Mouse (Mus musculus): Measurements from ENCODE around the gene Spg20. TPM values are rescaled to one million over a fixed set of nuclear protein-coding genes. Genes with fewer than 3 reads are reported as not detected.

Spg20 gene
- total RNA-seq, 2 experiments from 2014 or later, result 14.5 to 15.1 TPM

GRCm38 (mm10) chr3:55096655-55097005 is 15.3 kb upstream of the Spg20 start:
- no peak for DNase-seq
- intact Hi-C loops (cut with DNase I), result no loop called here

GRCm38 (mm10) chr3:55097186-55097585 is 14.7 kb upstream of the Spg20 start:
- peak; percentile 19 for DNase-seq
- intact Hi-C loops (cut with DNase I), result no loop called here

GRCm38 (mm10) chr3:55098014-55098413 is 13.9 kb upstream of the Spg20 start:
- DNase-seq, result peak; percentile 68
- intact Hi-C loops (cut with DNase I), result no loop called here

DNA sequence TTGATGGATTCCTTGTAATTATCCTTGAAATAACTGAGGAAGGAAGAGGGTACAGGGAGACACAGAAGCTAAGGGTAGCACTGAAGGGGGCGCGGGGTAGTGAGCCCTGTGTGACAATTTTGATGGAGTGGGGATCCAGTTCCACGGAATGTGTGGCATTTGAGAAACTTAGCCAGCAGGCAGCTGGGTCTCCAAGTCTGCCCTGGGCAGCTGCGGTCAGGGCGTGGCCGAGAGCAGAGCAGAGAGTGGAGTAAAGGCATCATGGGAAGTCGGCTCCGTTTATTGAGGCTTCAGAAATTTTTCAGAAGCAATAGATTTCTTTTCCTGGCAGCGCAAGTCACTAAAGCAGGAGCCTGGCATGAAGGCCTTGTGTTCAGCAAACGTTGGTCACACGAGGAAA is 12.9 kb upstream of the Spg20 start:
- intact Hi-C loops (cut with DNase I), result no loop called here

GRCm38 (mm10) chr3:55101092-55101491 is 10.8 kb upstream of the Spg20 start:
- DNase-seq, result no peak
- intact Hi-C loops (cut with DNase I), result no loop called here

More for the DNA sequence above, 12.9 kb upstream of the Spg20 start:
- DNase-seq, result no peak

GRCm38 (mm10) chr3:55105372-55106023 is 6.4 kb upstream of the Spg20 start:
- intact Hi-C loops (cut with DNase I), result no loop called here
- no peak for DNase-seq

- intact Hi-C loops (cut with DNase I), result no loop called here
- DNase-seq, result no peak
Observed at GRCm38 (mm10) chr3:55106051-55106450, 5.9 kb upstream of the Spg20 start.

GRCm38 (mm10) chr3:55109097-55109496 is 2.8 kb upstream of the Spg20 start:
- DNase-seq, result no peak
- intact Hi-C loops (cut with DNase I), result no loop called here

- no peak for DNase-seq
- intact Hi-C loops (cut with DNase I), result no loop called here
Observed at GRCm38 (mm10) chr3:55112710-55113415, 955 bp downstream of the Spg20 start.

GRCm38 (mm10) chr3:55114313-55115065 is 2.6 kb downstream of the Spg20 start:
- DNase-seq, result peak; percentile 10
- intact Hi-C loops (cut with DNase I), result no loop called here

GRCm38 (mm10) chr3:55115071-55115470 is 3.2 kb downstream of the Spg20 start:
- intact Hi-C loops (cut with DNase I), result no loop called here
- DNase-seq, result no peak

- no peak for DNase-seq
- intact Hi-C loops (cut with DNase I), result no loop called here
Observed at GRCm38 (mm10) chr3:55115989-55116388, 4.1 kb downstream of the Spg20 start.

DNA sequence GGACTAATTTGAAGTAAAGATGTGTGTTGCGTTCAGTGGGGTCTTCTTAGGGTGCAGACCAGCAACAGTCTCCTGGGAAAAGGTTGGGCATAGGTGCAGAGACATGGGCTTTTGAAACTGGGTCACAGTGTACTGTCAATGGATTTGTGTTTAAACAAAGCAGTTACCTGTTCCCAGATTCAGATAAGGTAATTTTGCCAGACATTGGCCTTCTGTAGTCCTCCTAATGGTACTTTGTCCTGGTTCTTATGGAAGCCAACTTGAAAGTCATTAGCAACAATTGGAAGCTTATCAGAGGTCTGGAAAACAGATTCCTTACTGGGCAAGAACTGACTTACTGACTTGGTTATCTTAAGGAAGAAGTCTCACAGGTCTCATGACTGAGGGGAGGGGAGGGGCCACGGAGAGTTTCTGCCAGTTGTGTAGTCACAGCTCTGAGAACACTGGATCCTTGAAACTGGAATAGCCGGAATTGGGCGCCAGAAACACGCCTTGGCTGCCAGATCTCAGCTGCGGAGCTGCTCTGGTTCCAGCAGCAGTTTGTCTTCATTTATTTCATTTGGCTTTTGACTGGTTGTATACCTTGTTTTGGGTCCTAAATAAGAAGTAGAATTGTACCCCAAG is 7.5 kb downstream of the Spg20 start:
- intact Hi-C loops (cut with DNase I), result no loop called here
- DNase-seq, result no peak

- intact Hi-C loops (cut with DNase I), result no loop called here
- DNase-seq, result no peak
Observed at GRCm38 (mm10) chr3:55122336-55122870, 10.5 kb downstream of the Spg20 start.

DNA sequence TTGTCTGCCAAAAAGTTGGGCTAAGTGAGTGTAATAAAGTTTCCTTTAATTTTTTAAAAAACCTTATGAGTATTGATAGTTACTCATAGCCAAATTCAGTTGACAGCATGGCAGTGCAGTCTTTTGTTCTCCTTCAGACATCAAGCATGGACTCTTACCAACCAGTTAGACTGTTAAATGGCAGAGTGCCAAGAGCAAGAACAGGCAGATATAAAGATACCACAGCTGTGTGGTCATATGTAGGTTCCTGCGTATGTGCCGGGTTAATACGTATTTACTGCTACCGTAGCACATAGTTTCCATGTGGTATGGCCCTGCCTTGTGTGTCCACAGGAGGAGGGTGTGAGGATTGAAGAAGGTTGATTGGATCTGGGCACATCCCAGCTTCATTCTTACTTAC is 11.2 kb downstream of the Spg20 start:
- intact Hi-C loops (cut with DNase I), result no loop called here
- DNase-seq, result no peak

- intact Hi-C loops (cut with DNase I), result no loop called here
- no peak for DNase-seq
Observed at GRCm38 (mm10) chr3:55129181-55129692, 17.3 kb downstream of the Spg20 start.

DNA sequence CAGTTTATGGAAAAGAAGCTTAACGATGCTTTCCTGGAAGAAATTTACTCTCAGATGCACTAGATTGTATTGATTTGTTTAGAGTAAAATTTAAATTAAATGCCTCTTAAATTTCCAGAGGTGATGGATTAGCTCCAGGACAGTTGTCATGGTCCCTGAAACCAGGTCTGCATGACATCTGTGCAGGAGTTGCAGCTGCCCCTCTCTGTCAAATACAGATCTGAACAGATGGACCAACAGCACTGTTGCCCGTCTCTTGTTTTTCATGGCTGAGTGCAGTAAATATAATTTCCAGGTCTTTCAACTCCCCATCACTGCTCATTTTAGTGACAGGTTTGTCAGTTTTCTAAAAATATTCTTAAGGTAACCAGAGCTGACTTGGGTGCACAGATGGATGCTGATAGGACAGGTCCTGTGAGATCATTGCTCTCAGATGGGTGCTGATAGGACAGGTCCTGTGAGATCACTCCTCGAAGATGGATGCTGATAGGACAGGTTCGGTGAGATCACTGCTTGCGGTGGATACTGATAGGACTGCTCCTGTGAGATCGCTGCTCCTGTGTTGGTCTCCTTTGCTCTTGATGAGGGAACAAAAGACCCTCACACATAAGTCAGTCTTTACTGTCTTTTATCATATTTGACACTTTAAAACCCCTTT is 19.8 kb downstream of the Spg20 start:
- no peak for DNase-seq
- intact Hi-C loops (cut with DNase I), result no loop called here

- no peak for DNase-seq
- intact Hi-C loops (cut with DNase I), result no loop called here
Observed at GRCm38 (mm10) chr3:55137039-55137438, 25.1 kb downstream of the Spg20 start, which contains the start of gene Ccdc169. Ccdc169 (plus strand) TSS chr3:55137339.

- intact Hi-C loops (cut with DNase I), result no loop called here
- DNase-seq, result no peak
Observed at GRCm38 (mm10) chr3:55139837-55140236, 27.9 kb downstream of the Spg20 start.

GRCm38 (mm10) chr3:55141401-55141800 is 29.5 kb downstream of the Spg20 start:
- intact Hi-C loops (cut with DNase I), result no loop called here
- no peak for DNase-seq
